Mouse (Mus musculus): Measurements from ENCODE around the gene Tgoln1. TPM values are rescaled to one million over a fixed set of nuclear protein-coding genes. Genes with fewer than 3 reads are reported as not detected.
A peak's percentile ranks its signal among the peaks of the same experiment; 100 is the strongest.

The Tgoln1 gene
- polyA plus RNA-seq, 1 experiment, result 29.8 TPM

DNA sequence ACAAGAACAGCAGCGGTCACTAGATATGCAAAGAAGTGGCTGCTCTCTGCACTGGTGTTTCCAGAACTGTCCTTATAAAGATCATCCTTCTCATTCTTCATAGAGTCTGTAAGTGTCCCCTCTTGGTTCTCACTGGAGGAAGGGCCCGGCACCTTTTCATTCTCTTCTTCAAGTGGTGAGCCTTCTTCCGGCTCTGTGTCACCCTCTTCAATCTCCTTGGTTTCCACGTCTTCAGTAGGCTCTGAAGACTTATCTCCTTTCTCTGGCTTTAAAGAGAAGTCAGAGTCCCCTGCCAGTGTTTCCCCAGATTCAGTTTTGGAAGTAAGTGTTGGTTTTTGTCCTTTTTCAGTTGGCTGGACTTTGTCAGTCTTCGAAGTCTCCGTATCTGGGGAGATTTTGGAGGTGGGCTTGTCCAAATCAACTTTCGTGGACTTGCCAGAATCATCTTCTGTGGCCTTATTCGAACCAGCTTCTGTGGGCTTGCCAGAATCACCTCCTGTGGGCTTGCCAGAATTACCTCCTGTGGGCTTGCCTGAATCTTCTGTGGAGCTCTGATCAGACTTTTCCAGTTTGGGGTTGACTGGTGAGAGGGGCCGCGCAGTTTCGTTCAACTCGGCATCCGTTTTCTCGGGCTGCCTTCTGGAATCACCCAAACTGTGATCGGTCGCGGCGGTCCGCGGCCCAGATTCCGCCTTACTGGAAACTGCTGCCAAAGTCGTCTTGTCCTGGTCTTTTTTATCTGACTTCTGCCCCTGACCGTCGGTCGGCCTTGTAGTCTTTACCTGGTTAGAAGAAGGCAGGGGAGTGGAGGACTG, 1.0 kb downstream of the Tgoln1 start:
- peaks cover 4% of the 10 kb centered on the region for H3K4me1 ChIP-seq (ENCODE audit: control insufficient read depth, insufficient read depth, low read length)
- H3K27ac ChIP-seq (ENCODE audit: control insufficient read depth, insufficient read depth, low read depth, low read length), result peak overlapping the region; percentile 69
- H3K27me3 ChIP-seq (ENCODE audit: control insufficient read depth, insufficient read depth, low read length), result no peaks in the 10 kb centered on the region
- H3K4me3 ChIP-seq (ENCODE audit: control insufficient read depth, low read depth, low read length), result peak overlapping the region; percentile 93
- TF ChIP-seq POLR2A (IDR thresholded peaks at IDR 0.05; ENCODE audit: control insufficient read depth, low read depth, low read length) (no peak), CTCF (IDR thresholded peaks at IDR 0.05; ENCODE audit: control insufficient read depth, insufficient read depth, insufficient replicate concordance, low read depth, low read length) (no peak)
- H3K36me3 ChIP-seq (ENCODE audit: control insufficient read depth, insufficient read depth, low read length), result peaks cover 4% of the 10 kb centered on the region

DNA sequence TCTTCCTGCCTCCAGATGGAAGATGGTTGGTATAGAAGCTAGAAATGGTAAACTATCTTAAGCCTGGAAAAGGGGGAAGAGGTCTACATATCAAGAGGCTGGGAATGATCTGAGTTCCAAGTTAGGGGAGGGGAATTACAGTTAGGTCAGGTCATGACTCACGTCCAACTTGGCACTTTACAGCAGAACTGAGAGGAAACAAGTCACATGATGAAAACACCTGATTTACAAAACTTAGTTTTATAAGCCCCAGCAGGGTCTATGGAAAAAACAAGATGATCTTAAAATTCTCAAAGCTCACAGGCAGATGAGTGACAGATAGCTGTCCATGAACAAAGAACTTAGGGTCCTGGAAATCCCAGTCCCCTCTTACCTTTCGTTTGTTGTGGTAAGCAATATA, 1.6 kb downstream of the Tgoln1 start:
- Histone ChIP-seq H3K27ac (ENCODE audit: control insufficient read depth, insufficient read depth, low read depth, low read length) (no peak overlapping the region), H3K4me3 (ENCODE audit: control insufficient read depth, low read depth, low read length) (peak overlapping the region; percentile 93), H3K27me3 (ENCODE audit: control insufficient read depth, insufficient read depth, low read length) (no peaks in the 10 kb centered on the region), H3K36me3 (ENCODE audit: control insufficient read depth, insufficient read depth, low read length) (peaks cover 5% of the 10 kb centered on the region), H3K4me1 (ENCODE audit: control insufficient read depth, insufficient read depth, low read length) (peaks cover 4% of the 10 kb centered on the region)
- TF ChIP-seq CTCF (IDR thresholded peaks at IDR 0.05; ENCODE audit: control insufficient read depth, insufficient read depth, insufficient replicate concordance, low read depth, low read length) (no peak), POLR2A (IDR thresholded peaks at IDR 0.05; ENCODE audit: control insufficient read depth, low read depth, low read length) (no peak)

DNA sequence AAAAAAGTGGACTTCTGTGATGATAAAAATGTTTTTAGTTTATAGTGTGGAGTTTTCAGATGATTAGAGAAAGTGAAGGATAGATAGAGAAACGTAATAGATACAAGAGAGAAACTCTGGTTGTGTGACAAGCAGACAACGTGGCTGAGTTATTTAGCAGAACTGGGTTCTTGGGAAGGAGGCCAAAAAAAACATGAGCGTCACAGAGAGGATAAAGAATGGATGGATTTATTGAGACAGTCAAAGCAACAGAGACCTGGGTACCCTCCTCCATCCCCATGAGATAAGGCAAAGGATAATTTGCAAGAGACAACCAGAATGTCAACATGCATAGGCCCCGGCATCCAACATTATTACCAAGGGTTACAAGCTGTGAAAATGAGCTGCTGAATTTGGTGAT, 6.5 kb downstream of the Tgoln1 start:
- Histone ChIP-seq H3K4me1 (ENCODE audit: control insufficient read depth, insufficient read depth, low read length) (no peaks in the 10 kb centered on the region), H3K27ac (ENCODE audit: control insufficient read depth, insufficient read depth, low read depth, low read length) (no peak overlapping the region), H3K4me3 (ENCODE audit: control insufficient read depth, low read depth, low read length) (no peak overlapping the region), H3K36me3 (ENCODE audit: control insufficient read depth, insufficient read depth, low read length) (peaks cover 2% of the 10 kb centered on the region), H3K27me3 (ENCODE audit: control insufficient read depth, insufficient read depth, low read length) (no peaks in the 10 kb centered on the region)
- no peak for TF ChIP-seq POLR2A (IDR thresholded peaks at IDR 0.05; ENCODE audit: control insufficient read depth, low read depth, low read length)
- TF ChIP-seq CTCF (IDR thresholded peaks at IDR 0.05; ENCODE audit: control insufficient read depth, insufficient read depth, insufficient replicate concordance, low read depth, low read length), result no peak

DNA sequence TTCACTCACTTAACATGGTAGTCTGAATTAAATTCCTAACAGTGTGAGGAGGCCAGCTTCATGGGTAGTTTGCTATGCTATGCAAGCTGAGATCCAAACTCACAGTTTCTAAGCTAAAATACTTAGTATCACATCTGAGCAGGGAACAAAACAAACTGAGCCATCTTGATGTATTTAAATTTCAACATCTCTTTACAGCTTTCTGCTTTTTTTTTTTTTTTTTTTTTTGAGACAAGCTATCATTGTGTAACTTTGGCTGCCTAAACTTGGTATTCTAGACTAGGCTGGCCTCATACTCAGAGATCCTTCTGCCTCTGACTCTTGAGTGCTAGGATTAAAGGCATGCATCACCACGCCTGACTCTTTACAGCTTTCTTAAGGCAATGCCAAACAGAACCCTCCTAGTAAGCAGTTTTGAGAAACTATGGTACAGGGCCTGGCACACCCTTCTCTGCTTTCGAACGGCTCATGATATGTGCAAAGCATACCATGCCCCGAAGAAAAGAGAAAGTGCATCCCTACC, 8.1 kb downstream of the Tgoln1 start:
- Histone ChIP-seq H3K27me3 (ENCODE audit: control insufficient read depth, insufficient read depth, low read length) (no peaks in the 10 kb centered on the region), H3K27ac (ENCODE audit: control insufficient read depth, insufficient read depth, low read depth, low read length) (no peak overlapping the region), H3K4me3 (ENCODE audit: control insufficient read depth, low read depth, low read length) (no peak overlapping the region), H3K4me1 (ENCODE audit: control insufficient read depth, insufficient read depth, low read length) (no peaks in the 10 kb centered on the region), H3K36me3 (ENCODE audit: control insufficient read depth, insufficient read depth, low read length) (peaks cover 2% of the 10 kb centered on the region)
- TF ChIP-seq POLR2A (IDR thresholded peaks at IDR 0.05; ENCODE audit: control insufficient read depth, low read depth, low read length) (no peak), CTCF (IDR thresholded peaks at IDR 0.05; ENCODE audit: control insufficient read depth, insufficient read depth, insufficient replicate concordance, low read depth, low read length) (no peak)

DNA sequence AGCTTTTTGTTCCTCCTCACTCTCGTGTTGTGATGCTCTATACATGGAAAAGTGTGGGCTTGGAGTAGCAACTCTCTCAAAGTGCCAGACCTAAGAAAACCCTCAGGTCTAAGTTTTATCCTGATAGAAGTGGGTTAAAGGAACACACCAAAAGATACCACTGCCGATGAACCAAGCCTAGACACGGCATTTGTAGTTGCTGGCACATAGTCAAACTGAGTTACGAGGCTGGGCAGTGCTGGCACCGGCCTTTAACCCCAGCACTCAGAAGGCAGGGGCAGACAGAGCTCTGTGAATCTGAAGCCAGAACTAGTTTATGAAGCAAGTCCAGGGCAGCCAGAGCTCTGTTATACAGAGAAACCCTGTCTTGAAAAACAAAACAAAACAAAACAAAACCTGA, 9.1 kb downstream of the Tgoln1 start:
- no peak overlapping the region for H3K4me3 ChIP-seq (ENCODE audit: control insufficient read depth, low read depth, low read length)
- peaks cover 2% of the 10 kb centered on the region for H3K36me3 ChIP-seq (ENCODE audit: control insufficient read depth, insufficient read depth, low read length)
- H3K27ac ChIP-seq (ENCODE audit: control insufficient read depth, insufficient read depth, low read depth, low read length), result no peak overlapping the region
- no peak for TF ChIP-seq CTCF (IDR thresholded peaks at IDR 0.05; ENCODE audit: control insufficient read depth, insufficient read depth, insufficient replicate concordance, low read depth, low read length)
- TF ChIP-seq POLR2A (IDR thresholded peaks at IDR 0.05; ENCODE audit: control insufficient read depth, low read depth, low read length), result no peak
- no peaks in the 10 kb centered on the region for H3K27me3 ChIP-seq (ENCODE audit: control insufficient read depth, insufficient read depth, low read length)
- H3K4me1 ChIP-seq (ENCODE audit: control insufficient read depth, insufficient read depth, low read length), result no peaks in the 10 kb centered on the region

DNA sequence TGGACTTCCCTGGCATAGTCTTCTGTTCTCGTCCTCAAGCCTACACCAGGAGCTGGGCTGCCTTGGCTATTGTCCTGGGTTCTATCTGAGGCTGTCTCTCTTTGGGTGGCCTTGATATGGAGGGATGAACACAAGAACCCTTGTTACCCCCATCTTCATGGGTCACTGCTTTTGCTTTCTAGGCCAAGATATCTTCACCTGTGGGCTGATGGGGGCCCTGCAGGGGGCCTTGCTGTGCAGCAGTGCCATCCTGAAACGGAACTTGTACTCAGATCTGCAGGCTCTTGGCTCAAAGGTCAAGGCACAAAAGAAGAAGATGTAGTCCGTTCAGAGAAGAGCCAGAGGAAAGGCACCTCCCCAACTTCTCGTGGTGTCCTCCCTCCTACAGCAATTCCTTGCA, 9.7 kb downstream of the Tgoln1 start:
- no peak overlapping the region for H3K27ac ChIP-seq (ENCODE audit: control insufficient read depth, insufficient read depth, low read depth, low read length)
- no peak for TF ChIP-seq CTCF (IDR thresholded peaks at IDR 0.05; ENCODE audit: control insufficient read depth, insufficient read depth, insufficient replicate concordance, low read depth, low read length)
- no peak for TF ChIP-seq POLR2A (IDR thresholded peaks at IDR 0.05; ENCODE audit: control insufficient read depth, low read depth, low read length)
- no peak overlapping the region for H3K4me3 ChIP-seq (ENCODE audit: control insufficient read depth, low read depth, low read length)
- H3K4me1 ChIP-seq (ENCODE audit: control insufficient read depth, insufficient read depth, low read length), result no peaks in the 10 kb centered on the region
- H3K27me3 ChIP-seq (ENCODE audit: control insufficient read depth, insufficient read depth, low read length), result no peaks in the 10 kb centered on the region
- peaks cover 2% of the 10 kb centered on the region for H3K36me3 ChIP-seq (ENCODE audit: control insufficient read depth, insufficient read depth, low read length)

DNA sequence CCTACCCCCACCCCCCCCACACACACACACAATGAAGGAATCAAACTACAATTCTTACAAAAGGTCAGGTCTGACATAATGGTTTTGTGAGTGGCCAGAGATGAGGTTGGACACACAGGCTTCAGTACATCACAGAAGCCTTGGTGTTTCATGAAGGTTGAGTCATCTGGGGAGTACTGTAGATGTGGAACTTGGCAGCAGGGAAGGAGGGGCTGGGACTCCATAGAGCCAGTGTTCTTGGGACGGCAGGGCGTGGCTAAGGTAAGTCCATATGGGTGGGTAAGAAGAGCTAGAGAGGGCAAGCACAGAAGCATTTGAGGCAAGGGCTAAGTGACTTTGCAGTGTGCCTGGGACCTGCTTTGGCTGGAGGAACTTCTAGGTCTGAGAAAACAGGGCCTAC, 12.7 kb downstream of the Tgoln1 start:
- Histone ChIP-seq H3K27me3 (ENCODE audit: control insufficient read depth, insufficient read depth, low read length) (no peaks in the 10 kb centered on the region), H3K4me1 (ENCODE audit: control insufficient read depth, insufficient read depth, low read length) (peaks cover 2% of the 10 kb centered on the region; the same call in 1 of the 2 replicates), H3K4me3 (ENCODE audit: control insufficient read depth, low read depth, low read length) (no peak overlapping the region), H3K36me3 (ENCODE audit: control insufficient read depth, insufficient read depth, low read length) (0 out of 2 replicates have a peak, but pooled peaks cover 1% of the 10 kb centered on the region), H3K27ac (ENCODE audit: control insufficient read depth, insufficient read depth, low read depth, low read length) (no peak overlapping the region)
- TF ChIP-seq CTCF (IDR thresholded peaks at IDR 0.05; ENCODE audit: control insufficient read depth, insufficient read depth, insufficient replicate concordance, low read depth, low read length) (no peak), POLR2A (IDR thresholded peaks at IDR 0.05; ENCODE audit: control insufficient read depth, low read depth, low read length) (no peak)

All from testis, adult 2 months (tissue).